23 mouse cellular contexts compared by ENCODE assay signal in genomic region chr3:123237446-123237845, GRCm38 (mm10). TPM values are rescaled to one million over a fixed set of nuclear protein-coding genes. Genes with fewer than 3 reads are reported as not detected.
DNase-seq lines count a peak whose midpoint lies in the region; ATAC-seq lines count a peak whose summit lies in the region.
"Had no signal": no experiment of that assay in that cellular context is flagged by ENCODE, and none has a peak within 500 bp of the region (broad histone marks: within the 10 kb centered on the region; RNA-seq: fewer than 3 reads in every experiment).

No protein-coding gene starts in this region.

- H3K4me3 ChIP-seq in heart, embryonic 10.5 days = peak overlapping the region; percentile 64
- no peak overlapping the region for H3K4me3 ChIP-seq in heart, embryonic 11.5 days (ENCODE audit: low read depth, low read length)
- H3K4me3 ChIP-seq in heart, embryonic 15.5 days = no peak overlapping the region
- H3K4me3 ChIP-seq in midbrain, embryonic 11.5 days (ENCODE audit: low read depth, low read length) = no peak overlapping the region
- no peak overlapping the region for H3K4me3 ChIP-seq in midbrain, embryonic 14.5 days (replicated peaks; ENCODE audit: low read depth, low read length)
- H3K4me3 ChIP-seq: erythroblast, embryonic 14.5 days; forebrain, embryonic 10.5 days; gastrocnemius, adult 2 months; hindbrain, embryonic 10.5 days; intestine, embryonic 15.5 days had no signal

- no peaks in the 10 kb centered on the region for H3K27me3 ChIP-seq in heart, embryonic 10.5 days (ENCODE audit: insufficient read depth, poor library complexity, severe bottlenecking)
- no peaks in the 10 kb centered on the region for H3K27me3 ChIP-seq in heart, embryonic 11.5 days (ENCODE audit: control insufficient read depth, insufficient read depth, low read length)
- no peaks in the 10 kb centered on the region for H3K27me3 ChIP-seq in heart, embryonic 15.5 days
- H3K27me3 ChIP-seq in midbrain, embryonic 11.5 days (ENCODE audit: control insufficient read depth, insufficient read depth, low read length) = peaks cover 3% of the 10 kb centered on the region
- peaks cover 9% of the 10 kb centered on the region; the same call in 1 of the 2 replicates for H3K27me3 ChIP-seq in midbrain, embryonic 14.5 days (ENCODE audit: control insufficient read depth, insufficient read depth, low read length)
- H3K27me3 ChIP-seq: CH12.LX; intestine, embryonic 15.5 days; Patski had no signal

- H3K9ac ChIP-seq in heart, embryonic 11.5 days (ENCODE audit: low read depth, low read length) = no peak overlapping the region
- no peak overlapping the region for H3K9ac ChIP-seq in heart, embryonic 15.5 days
- H3K9ac ChIP-seq in midbrain, embryonic 11.5 days (ENCODE audit: low read length) = no peak overlapping the region
- H3K9ac ChIP-seq in midbrain, embryonic 14.5 days (replicated peaks; ENCODE audit: low read length) = no peak overlapping the region
- H3K9ac ChIP-seq: hindbrain, embryonic 14.5 days; intestine, embryonic 15.5 days had no signal

- H3K9me3 ChIP-seq in heart, embryonic 10.5 days = no peaks in the 10 kb centered on the region
- no peaks in the 10 kb centered on the region for H3K9me3 ChIP-seq in heart, embryonic 11.5 days (replicated peaks; ENCODE audit: control insufficient read depth, low read length)
- no peaks in the 10 kb centered on the region for H3K9me3 ChIP-seq in heart, embryonic 15.5 days (replicated peaks)
- H3K9me3 ChIP-seq in midbrain, embryonic 11.5 days (ENCODE audit: control insufficient read depth, low read length) = no peaks in the 10 kb centered on the region
- H3K9me3 ChIP-seq in midbrain, embryonic 14.5 days (ENCODE audit: control insufficient read depth, low read length) = no peaks in the 10 kb centered on the region
- H3K9me3 ChIP-seq: forebrain, embryonic 10.5 days; hindbrain, embryonic 10.5 days; intestine, embryonic 15.5 days had no signal

- ATAC-seq in heart, embryonic 11.5 days (replicated peaks; ENCODE audit: insufficient number of reproducible peaks, low FRiP score, low TSS enrichment) = no peak
- no peak for ATAC-seq in heart, embryonic 15.5 days (replicated peaks; ENCODE audit: insufficient number of reproducible peaks, insufficient read depth, low FRiP score, low read depth)
- no peak for ATAC-seq in midbrain, embryonic 11.5 days (ENCODE audit: low FRiP score)
- no peak for ATAC-seq in midbrain, embryonic 14.5 days (ENCODE audit: low FRiP score, low TSS enrichment)
- ATAC-seq: activated CD4-positive, CD25-positive, alpha-beta regulatory T cell, adult 4 months; forebrain, embryonic 14.5 days; Patski had no signal

- H3K36me3 ChIP-seq in heart, embryonic 10.5 days = no peaks in the 10 kb centered on the region
- H3K36me3 ChIP-seq in heart, embryonic 11.5 days (ENCODE audit: control insufficient read depth, insufficient read depth, low read length) = no peaks in the 10 kb centered on the region
- no peaks in the 10 kb centered on the region for H3K36me3 ChIP-seq in heart, embryonic 15.5 days
- no peaks in the 10 kb centered on the region for H3K36me3 ChIP-seq in midbrain, embryonic 11.5 days (ENCODE audit: control insufficient read depth, insufficient read depth, low read length)
- no peaks in the 10 kb centered on the region for H3K36me3 ChIP-seq in midbrain, embryonic 14.5 days (ENCODE audit: control insufficient read depth, insufficient read depth, low read length)
- H3K36me3 ChIP-seq: forebrain, embryonic 10.5 days; hindbrain, embryonic 10.5 days; intestine, embryonic 15.5 days had no signal

- peaks cover 29% of the 10 kb centered on the region for H3K4me1 ChIP-seq in heart, embryonic 10.5 days
- peaks cover 10% of the 10 kb centered on the region; the same call in 1 of the 2 replicates for H3K4me1 ChIP-seq in heart, embryonic 11.5 days (ENCODE audit: control insufficient read depth, insufficient read depth, low read length)
- peaks cover 26% of the 10 kb centered on the region for H3K4me1 ChIP-seq in heart, embryonic 15.5 days (replicated peaks)
- peaks cover 4% of the 10 kb centered on the region; the same call in 1 of the 2 replicates for H3K4me1 ChIP-seq in midbrain, embryonic 11.5 days (ENCODE audit: control insufficient read depth, insufficient read depth, low read length)
- peaks cover 11% of the 10 kb centered on the region; the same call in 1 of the 2 replicates for H3K4me1 ChIP-seq in midbrain, embryonic 14.5 days (ENCODE audit: control insufficient read depth, insufficient read depth, low read length)

- no peak overlapping the region for H3K4me2 ChIP-seq in heart, embryonic 11.5 days
- H3K4me2 ChIP-seq in heart, embryonic 15.5 days = peak overlapping the region; percentile 84
- H3K4me2 ChIP-seq in midbrain, embryonic 11.5 days = no peak overlapping the region
- H3K4me2 ChIP-seq in midbrain, embryonic 14.5 days (ENCODE audit: low read length) = no peak overlapping the region
- H3K4me2 ChIP-seq: hindbrain, embryonic 14.5 days; intestine, embryonic 15.5 days had no signal

- DNase-seq in heart, embryonic 10.5 days (ENCODE audit: low spot score) = no peak
- DNase-seq in heart, postnatal 10 days = no peak
- DNase-seq in midbrain, embryonic 11.5 days (ENCODE audit: low spot score, missing footprints) = peak; percentile 83
- DNase-seq in midbrain, embryonic 14.5 days = no peak
- DNase-seq in yolk sac, embryonic 10.5 days (ENCODE audit: low spot score) = no peak
- DNase-seq: adrenal gland, postnatal 14 days; cerebellum, adult 11-12 months; cerebellum, adult 9-10 months; cerebellum, postnatal 25 days; gastrocnemius, adult 2 months; gastrocnemius, postnatal 25 days; kidney, adult 18-20 months had no signal

- intact Hi-C loops in heart, postnatal 10 days (cut with DNase I) = no loop called here

- peak overlapping the region; percentile 78 for H3K27ac ChIP-seq in heart, embryonic 10.5 days
- H3K27ac ChIP-seq in heart, embryonic 11.5 days (ENCODE audit: low read depth, low read length) = no peak overlapping the region
- H3K27ac ChIP-seq in heart, embryonic 15.5 days = peak overlapping the region; percentile 54
- H3K27ac ChIP-seq in midbrain, embryonic 11.5 days (ENCODE audit: low read depth, low read length) = no peak overlapping the region
- no peak overlapping the region for H3K27ac ChIP-seq in midbrain, embryonic 14.5 days (replicated peaks; ENCODE audit: low read depth, low read length)
- H3K27ac ChIP-seq: forebrain, embryonic 10.5 days; gastrocnemius, adult 2 months; hindbrain, embryonic 10.5 days; hindbrain, embryonic 14.5 days; intestine, embryonic 15.5 days had no signal

RNA-seq across cellular contexts. Expression of gene Synpo2, which starts 1.5 kb away (rescaled TPM):
- polyA plus RNA-seq in heart, embryonic 10.5 days (2016; fragmentation: Nextera tagmentation; extraction: Ambion mirVana) = 17.7 and 25.2 TPM in 2 replicates
- 21.8 and 25.6 TPM in 2 replicates for polyA plus RNA-seq in heart, embryonic 11.5 days (2014; fragmentation: Nextera tagmentation; extraction: Ambion mirVana)
- polyA plus RNA-seq in heart, embryonic 15.5 days (2015; fragmentation: Nextera tagmentation; extraction: Ambion mirVana) = 11.9 and 15.1 TPM in 2 replicates
- 10 to 100 TPM; 37.8 to 43.1 TPM for total RNA-seq in heart, postnatal 10 days (2021)
- polyA plus RNA-seq in midbrain, embryonic 11.5 days (2014; fragmentation: Nextera tagmentation; extraction: Ambion mirVana) = 4.8 and 5.2 TPM in 2 replicates
- 0.28 and 1.1 TPM in 2 replicates for polyA plus RNA-seq in midbrain, embryonic 14.5 days (2014; fragmentation: Nextera tagmentation; extraction: Ambion mirVana)
- polyA plus RNA-seq: erythroblast, embryonic 14.5 days had no signal

RNA-seq across cellular contexts. Expression of gene Sec24d, which starts 29.8 kb away (rescaled TPM):
- 56.0 and 69.9 TPM in 2 replicates for polyA plus RNA-seq in heart, embryonic 10.5 days (2016; fragmentation: Nextera tagmentation; extraction: Ambion mirVana)
- polyA plus RNA-seq in heart, embryonic 11.5 days (2014; fragmentation: Nextera tagmentation; extraction: Ambion mirVana) = 66.1 and 73.4 TPM in 2 replicates
- polyA plus RNA-seq in heart, embryonic 15.5 days (2015; fragmentation: Nextera tagmentation; extraction: Ambion mirVana) = 61.9 and 75.0 TPM in 2 replicates
- 10 to 100 TPM; 65.0 to 67.8 TPM for total RNA-seq in heart, postnatal 10 days (2021)
- 21.5 and 25.7 TPM in 2 replicates for polyA plus RNA-seq in midbrain, embryonic 11.5 days (2014; fragmentation: Nextera tagmentation; extraction: Ambion mirVana)
- polyA plus RNA-seq in midbrain, embryonic 14.5 days (2014; fragmentation: Nextera tagmentation; extraction: Ambion mirVana) = 7.2 and 12.0 TPM in 2 replicates

Comparison
In these comparisons a context has a peak if more than half of its experiments do, and no peak if none do; other contexts are left out.
1. H3K27ac ChIP-seq: peak in heart, embryonic 10.5 days (single experiment) and heart, embryonic 15.5 days (single experiment); none in heart, embryonic 11.5 days (single experiment), midbrain, embryonic 11.5 days (single experiment) and midbrain, embryonic 14.5 days (single experiment).